Mouse (Mus musculus) heart, embryonic 14.5 days (tissue): ENCODE measurements around the gene Ebi3. TPM values are rescaled to one million over a fixed set of nuclear protein-coding genes. Genes with fewer than 3 reads are reported as not detected.
A peak's percentile ranks its signal among the peaks of the same experiment; 100 is the strongest.

Source experiments
- ATAC-seq: fragments of 200-750 bp; cut with Nextera tagmentation; 2 replicates; pipeline ENCODE4 v1.8.0; 2017; ENCODE audit warnings: low read depth, moderate TSS enrichment; ENCODE audit not compliant: insufficient number of reproducible peaks, insufficient read depth, low FRiP score
- H3K27ac ChIP-seq, 2 experiments: fragments of 200-500 bp in 1 of 2; fragments of 300-500 bp in 1 of 2; sonication (generic) in 1 of 2; replicated peaks in 1 of 2; 2 replicates each; pipeline ENCODE4 v1.5.1; 2012 to 2014; ENCODE audit warnings: low read depth in 2 of 2, low read length in 2 of 2, control low read depth in 1 of 2, mild to moderate bottlenecking in 1 of 2, mixed read lengths in 1 of 2; ENCODE audit not compliant: control insufficient read depth in 1 of 2, insufficient read depth in 1 of 2
- H3K27me3 ChIP-seq: fragments of 300-500 bp; sonication (generic); 2 replicates; pipeline ENCODE4 v1.6.1; 2014; ENCODE audit warnings: mild to moderate bottlenecking, low read length, control low read depth; ENCODE audit not compliant: control insufficient read depth, insufficient read depth
- H3K36me3 ChIP-seq: fragments of 300-500 bp; sonication (generic); 2 replicates; pipeline ENCODE4 v1.6.1; 2014; ENCODE audit warnings: mild to moderate bottlenecking, control low read depth, low read length, mixed read lengths; ENCODE audit not compliant: control insufficient read depth, insufficient read depth
- H3K4me1 ChIP-seq, 2 experiments: fragments of 200-500 bp in 1 of 2; fragments of 300-500 bp in 1 of 2; sonication (generic) in 1 of 2; 2 replicates each; pipeline ENCODE4 v1.6.1; 2012 to 2014; ENCODE audit warnings: low read length in 2 of 2, control low read depth in 1 of 2, mixed read lengths in 1 of 2; ENCODE audit not compliant: control insufficient read depth in 2 of 2, insufficient read depth in 2 of 2
- H3K4me2 ChIP-seq: fragments of 300-500 bp; sonication (generic); 2 replicates; pipeline ENCODE4 v1.6.1; 2014; ENCODE audit warnings: mild to moderate bottlenecking, low read length
- H3K4me3 ChIP-seq, 2 experiments: fragments of 200-500 bp in 1 of 2; fragments of 300-500 bp in 1 of 2; sonication (generic) in 1 of 2; 2 replicates each; pipeline ENCODE4 v1.5.1; 2012 to 2014; ENCODE audit warnings: low read length in 2 of 2, mild to moderate bottlenecking in 2 of 2, control low read depth in 1 of 2, low read depth in 1 of 2, moderate library complexity in 1 of 2; ENCODE audit not compliant: control insufficient read depth in 1 of 2, insufficient read depth in 1 of 2
- H3K9ac ChIP-seq: fragments of 300-500 bp; sonication (generic); 2 replicates; pipeline ENCODE4 v1.6.1; 2014; ENCODE audit warnings: mild to moderate bottlenecking, low read length
- H3K9me3 ChIP-seq: fragments of 300-500 bp; sonication (generic); 2 replicates; pipeline ENCODE4 v1.6.1; 2016; ENCODE audit warnings: low read length, control low read depth; ENCODE audit not compliant: control insufficient read depth
- WGBS: fragments of 180-500 bp; shearing (Covaris S2); extraction: QIAGEN DNeasy Blood & Tissue Kit; methylation state at CpG from one replicate; pipeline ENCODE4 v1.1.7; 2014; 5-methylcytosine and 5-hydroxymethylcytosine counted together
- polyA plus RNA-seq: library from polyadenylated mRNA; unstranded; fragments of >200 nt; fragmentation: Nextera tagmentation; extraction: Ambion mirVana; gene quantifications from 2 replicates; pipeline ENCODE4 v1.2.1, GENCODE M21; 2014

Gene Ebi3
- polyA plus RNA-seq, 1 experiment from 2014 or later: 1.0 TPM

DNA sequence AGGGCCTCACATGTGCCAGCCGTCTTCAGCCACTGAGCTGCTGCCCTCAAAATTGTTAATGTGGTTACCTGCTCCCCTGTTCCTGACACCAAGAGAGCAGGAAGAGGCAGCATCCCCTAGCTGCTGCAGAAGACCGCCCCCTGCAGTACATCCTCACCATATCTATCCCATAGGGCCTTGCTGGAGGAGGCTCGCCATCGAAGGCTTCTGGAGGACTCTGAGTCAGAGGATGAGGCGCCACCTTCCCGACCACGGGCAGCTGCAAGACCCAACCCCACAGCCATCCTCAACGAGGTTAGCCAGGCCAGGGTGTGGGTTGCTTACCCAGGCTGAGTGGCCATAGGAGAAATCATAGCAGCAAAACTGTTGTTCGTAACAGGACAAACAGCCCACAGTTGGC is 12.6 kb downstream of the Ebi3 start:
- Histone ChIP-seq H3K4me3 (no peak overlapping the region), H3K4me1 (peaks cover 12 to 24% of the 10 kb centered on the region in 2 experiments; a peak in 3 of 4 replicates), H3K9me3 (no peaks in the 10 kb centered on the region), H3K4me2 (no peak overlapping the region), H3K27me3 (no peaks in the 10 kb centered on the region), H3K27ac (no peak overlapping the region), H3K9ac (no peak overlapping the region), H3K36me3 (peaks cover 57% of the 10 kb centered on the region)
- WGBS: 83% methylated on average over 9 of the region's 9 CpGs
- no peak for ATAC-seq

DNA sequence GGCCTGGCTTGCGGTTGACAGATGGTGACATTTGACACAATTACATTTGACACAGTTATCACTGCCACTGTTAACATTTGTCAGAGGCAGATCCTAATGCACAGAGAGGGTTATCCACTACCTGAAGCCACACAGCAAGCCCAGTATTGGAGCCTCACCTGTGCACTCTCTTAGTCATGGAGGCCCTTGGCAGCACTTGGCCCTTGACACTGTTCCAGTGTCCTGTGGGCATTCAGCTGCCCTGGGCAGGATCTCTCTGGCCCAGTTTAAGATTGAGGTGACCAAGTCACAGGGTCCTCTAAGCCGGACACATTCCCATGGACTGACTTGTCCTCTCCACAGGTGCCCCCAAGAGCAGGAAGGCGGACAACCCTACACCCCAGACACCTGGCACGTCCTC is 14.7 kb downstream of the Ebi3 start:
- H3K4me2 ChIP-seq: no peak overlapping the region
- H3K4me1 ChIP-seq: peaks cover 15 to 32% of the 10 kb centered on the region in 2 experiments; a peak in 3 of 4 replicates
- no peak for ATAC-seq
- no peak overlapping the region for H3K9ac ChIP-seq
- peaks cover 13% of the 10 kb centered on the region for H3K27me3 ChIP-seq
- no peaks in the 10 kb centered on the region for H3K9me3 ChIP-seq
- WGBS: 93% methylated on average over 4 of the region's 4 CpGs
- no peak overlapping the region for H3K4me3 ChIP-seq
- no peak overlapping the region for H3K27ac ChIP-seq
- peaks cover 41% of the 10 kb centered on the region for H3K36me3 ChIP-seq

DNA sequence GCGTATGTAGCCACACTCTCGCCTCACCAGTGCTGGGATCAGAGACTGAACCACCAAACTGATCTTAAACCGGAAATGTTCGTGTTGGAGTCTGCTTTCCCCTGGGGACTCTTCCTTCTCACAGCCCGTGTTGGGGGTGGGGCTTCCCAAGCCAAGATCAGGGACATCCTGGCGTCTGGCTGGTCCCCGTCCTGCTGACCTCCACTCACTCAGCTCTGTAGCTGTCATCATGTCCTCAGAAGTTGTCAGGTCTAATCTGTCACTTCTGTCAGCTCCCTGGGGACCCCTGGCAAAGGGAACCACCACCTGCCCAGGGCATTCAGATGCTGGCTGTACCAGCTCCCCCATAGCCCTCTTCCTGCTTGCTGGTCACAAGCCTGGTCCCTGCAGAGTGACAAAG is 15.8 kb downstream of the Ebi3 start:
- 24% methylated on average over 7 of the region's 7 CpGs for WGBS
- Histone ChIP-seq H3K4me1 (peaks cover 12 to 32% of the 10 kb centered on the region in 2 experiments; a peak in 3 of 4 replicates), H3K4me2 (no peak overlapping the region), H3K27ac (no peak overlapping the region), H3K36me3 (peaks cover 34% of the 10 kb centered on the region), H3K4me3 (no peak overlapping the region), H3K27me3 (peaks cover 13% of the 10 kb centered on the region), H3K9ac (no peak overlapping the region), H3K9me3 (no peaks in the 10 kb centered on the region)
- no peak for ATAC-seq

GRCm38 (mm10) chr17:55969560-55969959 is 17.1 kb downstream of the Ebi3 start:
- no peak overlapping the region for H3K4me3 ChIP-seq
- no peak for ATAC-seq
- H3K27me3 ChIP-seq: peaks cover 13% of the 10 kb centered on the region
- H3K9me3 ChIP-seq: no peaks in the 10 kb centered on the region
- H3K36me3 ChIP-seq: peaks cover 27% of the 10 kb centered on the region
- WGBS: 42% methylated on average over 14 of the region's 14 CpGs
- peaks cover 12 to 32% of the 10 kb centered on the region in 2 experiments; a peak in 3 of 4 replicates for H3K4me1 ChIP-seq
- H3K9ac ChIP-seq: no peak overlapping the region
- no peak overlapping the region for H3K27ac ChIP-seq
- H3K4me2 ChIP-seq: peak overlapping the region; percentile 90; the same call in 1 of the 2 replicates

GRCm38 (mm10) chr17:55969966-55970891 is 17.8 kb downstream of the Ebi3 start, which contains the start of gene Shd:
Gene Shd (plus strand): TSS chr17:55970467.
- 7% methylated on average over 53 of the region's 55 CpGs for WGBS
- H3K4me1 ChIP-seq: peaks cover 12 to 32% of the 10 kb centered on the region in 2 experiments; a peak in 3 of 4 replicates

DNA sequence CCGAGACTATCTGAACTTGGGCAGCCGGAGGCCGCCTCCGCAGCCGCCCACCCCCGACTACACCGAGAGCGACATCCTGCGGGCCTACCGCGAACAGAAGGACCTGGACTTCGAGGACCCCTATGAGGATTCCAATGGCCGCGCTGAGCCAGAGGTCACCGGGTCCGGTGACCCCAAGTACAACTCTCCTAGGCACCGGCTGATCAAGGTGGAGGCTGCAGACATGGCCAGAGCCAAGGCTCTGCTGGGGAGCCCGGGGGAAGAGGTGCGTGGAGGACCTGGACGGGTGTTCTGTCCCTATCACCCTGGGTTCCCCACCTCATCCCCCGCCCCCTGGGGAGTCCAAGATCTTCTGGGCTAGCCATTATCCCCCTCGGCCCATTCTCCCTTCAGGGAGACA is 19.0 kb downstream of the Ebi3 start:
- Histone ChIP-seq H3K9ac (no peak overlapping the region), H3K4me1 (peaks cover 12 to 32% of the 10 kb centered on the region in 2 experiments; a peak in 3 of 4 replicates), H3K27ac (no peak overlapping the region), H3K4me2 (peak overlapping the region; percentile 90; the same call in 1 of the 2 replicates), H3K4me3 (0 out of 4 replicates have a peak overlapping the region, but pooled peaks of 1 of the 2 experiments have one; percentile 57), H3K36me3 (peaks cover 11% of the 10 kb centered on the region), H3K27me3 (peaks cover 13% of the 10 kb centered on the region), H3K9me3 (no peaks in the 10 kb centered on the region)
- 32% methylated on average over 22 of the region's 22 CpGs for WGBS
- ATAC-seq: no peak

More at GRCm38 (mm10) chr17:55969966-55970891, 17.8 kb downstream of the Ebi3 start, which contains the start of gene Shd:
- peaks cover 21% of the 10 kb centered on the region for H3K36me3 ChIP-seq
- no peaks in the 10 kb centered on the region for H3K9me3 ChIP-seq
- no peak within 1 kb of the TSS for H3K27ac ChIP-seq
- peaks cover 13% of the 10 kb centered on the region for H3K27me3 ChIP-seq
- ATAC-seq: no peak; the same call in 1 of the 2 replicates
- H3K9ac ChIP-seq: peak within 1 kb of the TSS; percentile 71
- H3K4me2 ChIP-seq: peak within 1 kb of the TSS; percentile 90
- peak within 1 kb of the TSS; percentile 56 to 57 for H3K4me3 ChIP-seq

- no peaks in the 10 kb centered on the region for H3K36me3 ChIP-seq
- 15% methylated on average over 13 of the region's 13 CpGs for WGBS
- no peak overlapping the region for H3K4me3 ChIP-seq
- no peak overlapping the region for H3K4me2 ChIP-seq
- no peaks in the 10 kb centered on the region for H3K9me3 ChIP-seq
- peaks cover 0 to under 1% of the 10 kb centered on the region in 2 experiments; a peak in 3 of 4 replicates for H3K4me1 ChIP-seq
- peaks cover 6% of the 10 kb centered on the region for H3K27me3 ChIP-seq
- H3K27ac ChIP-seq: no peak overlapping the region
- ATAC-seq: no peak; the same call in 1 of the 2 replicates
- no peak overlapping the region for H3K9ac ChIP-seq
These were observed 23.9 kb downstream of the Ebi3 start for GRCm38 (mm10) chr17:55976255-55976862.
